Mouse (Mus musculus): ENCODE measurements around the gene Grm4. TPM values are rescaled to one million over a fixed set of nuclear protein-coding genes. Genes with fewer than 3 reads are reported as not detected.

Gene Grm4
- total and polyA plus RNA-seq, 3 experiments, result 0.06 TPM; not detected in 2

GRCm38 (mm10) chr17:27545991-27546390 is 24.8 kb upstream of the Grm4 start:
- no peaks in the 10 kb centered on the region for H3K79me2 ChIP-seq (ENCODE audit: control insufficient read depth, insufficient read depth, low read length, poor library complexity)
- H3K4me1 ChIP-seq (ENCODE audit: control insufficient read depth in 1 of 2, insufficient read depth in 2 of 2, low read length in 2 of 2), result no peaks in the 10 kb centered on the region; a peak in 1 of 4 replicates
- H3K9me3 ChIP-seq (replicated peaks; ENCODE audit: insufficient read depth, low read length), result no peaks in the 10 kb centered on the region
- no peak overlapping the region for H3K4me3 ChIP-seq (ENCODE audit: control insufficient read depth in 1 of 2, insufficient read depth in 1 of 2, low read depth in 2 of 2, low read length in 2 of 2)
- H3K27me3 ChIP-seq (ENCODE audit: control insufficient read depth in 1 of 2, insufficient read depth in 2 of 2, low read length in 2 of 2), result no peaks in the 10 kb centered on the region
- no peak overlapping the region for H3K27ac ChIP-seq (ENCODE audit: control insufficient read depth, low read depth, low read length)
- TF ChIP-seq HCFC1 (IDR thresholded peaks at IDR 0.05; ENCODE audit: low read depth, low read length) (no peak), ZNF384 (IDR thresholded peaks at IDR 0.05; ENCODE audit: low read depth, low read length) (no peak), RAD21 (IDR thresholded peaks at IDR 0.05; ENCODE audit: low read depth, low read length) (no peak), MAX (IDR thresholded peaks at IDR 0.05; ENCODE audit: low read length) (no peak), JUND (IDR thresholded peaks at IDR 0.05; ENCODE audit: low read depth, low read length) (no peak), EP300 (IDR thresholded peaks at IDR 0.05; ENCODE audit: low read depth in 1 of 2, low read length in 2 of 2) (no peak), GABPA (IDR thresholded peaks at IDR 0.05; ENCODE audit: low read depth, low read length) (no peak), SMC3 (IDR thresholded peaks at IDR 0.05; ENCODE audit: low read depth, low read length) (no peak), TCF12 (IDR thresholded peaks at IDR 0.05; ENCODE audit: low read depth, low read length) (no peak), MAZ (IDR thresholded peaks at IDR 0.05; ENCODE audit: low read depth, low read length) (no peak), POLR2AphosphoS5 (IDR thresholded peaks at IDR 0.05; ENCODE audit: borderline replicate concordance, low read depth, low read length) (no peak), E2F4 (IDR thresholded peaks at IDR 0.05; ENCODE audit: borderline replicate concordance, low read depth, low read length) (no peak), CTCF (IDR thresholded peaks at IDR 0.05 in 2 of 3, conservative IDR thresholded peaks at IDR 0.05 in 1 of 3; ENCODE audit: control insufficient read depth in 1 of 3, insufficient read depth in 1 of 3, low read depth in 2 of 3, low read length in 3 of 3, poor library complexity in 1 of 3, severe bottlenecking in 1 of 3) (no peak), TAL1 (IDR thresholded peaks at IDR 0.05; ENCODE audit: low read length) (no peak), ZC3H11A (IDR thresholded peaks at IDR 0.05; ENCODE audit: low read depth, low read length) (no peak), CHD2 (IDR thresholded peaks at IDR 0.05; ENCODE audit: low read length) (no peak), ZKSCAN1 (IDR thresholded peaks at IDR 0.05; ENCODE audit: low read depth, low read length) (no peak), USF2 (IDR thresholded peaks at IDR 0.05; ENCODE audit: borderline replicate concordance in 1 of 2, insufficient read depth in 1 of 2, low read depth in 1 of 2, low read length in 2 of 2) (no peak), NRF1 (IDR thresholded peaks at IDR 0.05; ENCODE audit: insufficient read depth, low read depth, low read length, poor library complexity, severe bottlenecking) (no peak), SIN3A (IDR thresholded peaks at IDR 0.05; ENCODE audit: low read length) (no peak)
- no peaks in the 10 kb centered on the region; a peak in 1 of 4 replicates for H3K36me3 ChIP-seq (ENCODE audit: control insufficient read depth in 1 of 2, insufficient read depth in 2 of 2, low read length in 2 of 2)
- H3K9ac ChIP-seq (ENCODE audit: control insufficient read depth, low read depth, low read length, poor library complexity, severe bottlenecking), result no peak overlapping the region
- no peak for DNase-seq (ENCODE audit: low read depth, low spot score)

GRCm38 (mm10) chr17:27544551-27544950 is 23.3 kb upstream of the Grm4 start:
- H3K27me3 ChIP-seq (ENCODE audit: control insufficient read depth in 1 of 2, insufficient read depth in 2 of 2, low read length in 2 of 2), result no peaks in the 10 kb centered on the region
- no peak overlapping the region for H3K27ac ChIP-seq (ENCODE audit: control insufficient read depth, low read depth, low read length)
- H3K79me2 ChIP-seq (ENCODE audit: control insufficient read depth, insufficient read depth, low read length, poor library complexity), result no peaks in the 10 kb centered on the region
- H3K9me3 ChIP-seq (replicated peaks; ENCODE audit: insufficient read depth, low read length), result no peaks in the 10 kb centered on the region
- H3K9ac ChIP-seq (ENCODE audit: control insufficient read depth, low read depth, low read length, poor library complexity, severe bottlenecking), result no peak overlapping the region
- H3K4me3 ChIP-seq (ENCODE audit: control insufficient read depth in 1 of 2, insufficient read depth in 1 of 2, low read depth in 2 of 2, low read length in 2 of 2), result no peak overlapping the region
- TF ChIP-seq TBP (IDR thresholded peaks at IDR 0.05; ENCODE audit: low read depth, low read length), result no peak
- no peak for TF ChIP-seq MYB (IDR thresholded peaks at IDR 0.05; ENCODE audit: low read depth, low read length)
- TF ChIP-seq TAL1 (IDR thresholded peaks at IDR 0.05; ENCODE audit: low read length), result no peak
- no peaks in the 10 kb centered on the region for H3K36me3 ChIP-seq (ENCODE audit: control insufficient read depth in 1 of 2, insufficient read depth in 2 of 2, low read length in 2 of 2)
- no peaks in the 10 kb centered on the region for H3K4me1 ChIP-seq (ENCODE audit: control insufficient read depth in 1 of 2, insufficient read depth in 2 of 2, low read length in 2 of 2)
- no peak for DNase-seq (ENCODE audit: low read depth, low spot score)
